Mouse (Mus musculus): ENCODE results near the gene Mmp7.
A peak's percentile ranks its signal among the peaks of the same experiment; 100 is the strongest.

- TF ChIP-seq CTCF (conservative IDR thresholded peaks at IDR 0.05; ENCODE audit: low read length), result peak; percentile 51
- TF ChIP-seq POU5F1 (IDR thresholded peaks at IDR 0.05; ENCODE audit: borderline replicate concordance, low read length), result no peak
- no peak for TF ChIP-seq NANOG (IDR thresholded peaks at IDR 0.05; ENCODE audit: borderline replicate concordance, low read length)
Observed at GRCm38 (mm10) chr9:7714062-7714907, 22.4 kb downstream of the Mmp7 start.
